Mouse (Mus musculus): ENCODE measurements around the gene Hlx.

Hlx gene

DNA sequence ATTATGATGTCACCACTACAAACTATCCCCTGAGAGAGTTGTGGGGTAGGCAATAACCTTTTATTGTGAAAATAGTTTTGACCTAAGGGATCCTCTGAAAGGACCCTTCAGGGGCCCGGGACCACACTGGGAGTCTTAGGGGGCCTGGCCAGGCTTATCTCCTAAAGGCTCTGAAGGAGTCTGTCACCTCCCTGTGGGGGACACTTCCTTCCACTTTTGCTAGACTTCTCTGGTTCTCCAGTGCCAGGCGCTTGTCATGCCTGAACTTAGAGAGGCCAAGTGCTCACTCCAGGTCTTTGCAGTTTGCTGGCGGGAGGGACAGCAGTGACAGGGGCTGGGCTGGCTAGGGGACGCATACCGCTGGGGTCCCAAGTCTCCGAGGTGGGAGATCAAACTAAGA lies 16.3 kb downstream of the Hlx start:
- no peak for DNase-seq (ENCODE audit: low spot score in 2 of 2)

DNA sequence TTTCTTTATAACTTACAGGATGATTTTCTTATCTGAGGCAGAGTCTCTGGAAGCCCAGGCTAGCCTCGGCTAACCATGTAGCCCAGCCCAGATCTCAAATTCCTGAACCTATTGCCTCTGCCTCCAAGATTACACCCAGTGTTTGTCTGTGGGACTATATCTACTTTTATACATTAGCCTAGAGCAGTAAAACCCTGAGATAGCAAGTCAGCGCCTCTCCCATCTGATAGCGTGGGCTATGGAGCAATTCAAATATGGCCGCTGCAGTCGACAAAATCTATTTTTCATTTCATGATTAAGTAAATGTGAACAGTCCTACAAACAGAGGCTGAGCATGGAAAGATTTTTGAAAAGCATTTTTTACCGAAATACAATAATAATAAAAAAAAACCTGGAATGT lies 16.7 kb downstream of the Hlx start:
- no peak for DNase-seq (ENCODE audit: low spot score in 2 of 2)

DNA sequence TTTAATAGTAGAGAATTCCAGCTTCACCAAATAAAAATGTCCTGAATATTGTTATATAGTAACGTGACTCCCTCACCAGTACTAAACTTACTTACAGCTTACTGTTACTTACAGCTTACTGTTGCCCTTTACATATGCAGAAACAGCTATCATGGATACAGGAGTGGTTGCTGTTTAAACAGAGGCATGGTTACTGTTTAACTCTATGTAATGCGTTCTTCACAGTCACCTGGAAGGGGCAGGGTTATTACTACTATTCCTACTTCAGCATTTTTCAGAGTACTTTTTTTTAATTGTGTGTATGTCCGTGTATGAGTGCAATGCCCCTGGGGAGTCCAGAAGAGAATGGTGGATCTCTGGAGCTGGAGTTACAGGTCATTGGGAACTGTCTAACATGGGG lies 17.9 kb downstream of the Hlx start:
- no peak for DNase-seq (ENCODE audit: low spot score in 2 of 2)

DNA sequence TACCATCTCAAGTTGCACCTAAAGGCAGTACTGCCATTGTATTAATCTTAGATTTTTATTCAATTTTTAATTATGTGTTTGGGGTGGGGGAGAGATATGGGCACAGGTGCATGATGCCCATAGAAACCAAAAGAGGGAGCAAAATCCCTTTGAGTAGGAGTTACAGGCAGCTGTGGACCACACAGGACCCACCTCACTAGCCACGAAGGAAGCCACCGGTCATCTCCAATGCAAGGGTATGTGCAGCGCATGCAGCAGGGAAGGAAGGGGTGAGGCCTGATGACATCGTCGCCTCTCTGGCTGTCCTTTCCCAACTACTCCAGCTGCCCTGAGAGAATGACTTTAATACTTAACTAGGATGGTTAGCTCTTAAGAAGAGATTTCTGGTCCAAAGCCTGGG lies 18.7 kb downstream of the Hlx start:
- DNase-seq (ENCODE audit: low spot score in 2 of 2) = no peak

DNA sequence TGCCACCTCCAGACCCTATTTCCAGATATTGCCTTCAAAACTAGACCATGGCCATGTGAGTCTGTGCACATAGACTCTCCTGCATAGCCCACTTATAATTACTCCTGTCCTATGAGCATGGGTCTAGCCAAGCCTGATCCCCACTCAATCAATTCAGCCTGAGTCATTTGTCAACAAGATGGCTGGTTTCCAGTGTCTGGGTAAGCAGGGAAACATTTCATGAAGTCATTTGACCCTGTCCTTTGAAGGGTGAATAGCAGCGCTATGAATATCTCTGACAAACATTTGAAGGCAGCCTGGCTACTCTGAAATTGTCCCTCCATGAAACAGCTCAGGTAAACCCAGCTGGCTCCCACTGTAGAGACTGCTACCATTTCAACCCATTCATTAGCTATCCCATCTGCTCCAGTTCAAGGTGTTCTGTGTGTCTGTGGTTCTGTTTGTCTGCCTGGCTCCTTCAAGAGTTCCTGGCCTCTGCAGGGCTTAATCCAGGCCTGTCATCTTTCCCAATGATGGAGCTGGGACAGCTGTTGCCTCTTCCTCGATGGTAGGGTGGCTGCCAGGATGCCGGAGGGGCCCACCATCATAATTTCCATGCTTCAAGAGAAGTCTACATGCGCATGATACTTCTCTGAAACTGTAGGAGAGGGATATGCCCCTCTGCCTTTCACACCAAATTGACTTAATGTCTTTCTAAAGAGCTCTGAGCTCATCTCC lies 24.7 kb downstream of the Hlx start:
- no peak for DNase-seq (ENCODE audit: low spot score in 2 of 2)

DNA sequence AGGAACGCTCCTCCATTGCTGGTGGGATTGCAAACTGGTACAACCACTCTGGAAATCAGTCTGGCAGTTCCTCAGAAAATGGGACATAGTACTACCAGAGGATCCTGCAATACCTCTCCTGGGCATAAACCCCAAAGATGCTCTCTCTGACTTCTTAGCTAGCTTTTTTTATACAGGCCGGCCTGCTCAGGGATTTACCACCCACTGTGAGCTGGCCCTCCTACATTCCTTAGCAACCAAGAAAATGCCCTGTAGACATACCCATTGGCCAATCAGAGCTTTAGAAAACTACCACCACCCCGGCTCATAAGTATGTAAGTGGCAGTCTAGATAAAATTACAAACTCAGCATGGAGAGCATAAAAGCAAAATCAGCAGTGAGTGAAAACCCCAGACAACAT lies 27.5 kb downstream of the Hlx start:
- no peak for DNase-seq (ENCODE audit: low spot score in 2 of 2)

DNA sequence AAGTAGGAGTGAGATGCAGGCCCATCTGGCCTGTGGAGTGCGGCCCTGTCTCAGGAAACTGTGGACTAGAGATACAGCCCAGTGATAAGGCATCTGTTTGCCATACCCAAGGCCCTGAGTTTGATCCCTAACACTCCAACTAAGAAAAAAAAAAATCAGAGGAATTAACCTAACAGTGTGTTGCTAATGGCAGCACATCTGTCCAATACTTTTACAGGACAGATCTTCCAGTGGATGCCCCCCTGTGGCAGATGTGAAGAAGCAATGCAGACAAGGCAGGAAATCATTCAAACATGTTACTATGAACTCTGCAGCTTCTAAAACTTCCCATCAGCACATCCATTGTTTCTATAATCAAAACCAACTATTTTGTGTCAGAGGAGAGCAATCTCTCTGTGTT lies 33.1 kb downstream of the Hlx start:
- DNase-seq (ENCODE audit: low spot score in 2 of 2) = no peak

DNA sequence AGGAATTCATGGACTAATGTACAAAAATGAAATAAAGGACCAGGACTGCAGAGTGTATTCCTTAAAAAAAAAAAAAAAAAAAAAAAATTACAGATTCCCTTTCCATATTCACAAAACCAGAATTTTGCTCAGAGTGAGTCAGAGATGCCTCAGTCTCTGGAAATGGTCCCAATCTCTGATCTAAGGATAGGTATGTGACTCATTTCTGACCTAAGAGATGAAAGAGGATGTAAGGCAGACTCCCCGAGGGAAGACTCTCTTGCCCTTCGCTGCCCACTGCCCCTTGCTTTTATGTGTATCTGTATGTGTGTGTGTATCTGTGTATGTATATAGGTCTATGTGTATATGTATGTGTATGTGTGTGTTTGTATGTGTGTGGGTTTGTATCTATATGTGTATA lies 37.0 kb downstream of the Hlx start:
- no peak for DNase-seq (ENCODE audit: low spot score in 2 of 2)

DNA sequence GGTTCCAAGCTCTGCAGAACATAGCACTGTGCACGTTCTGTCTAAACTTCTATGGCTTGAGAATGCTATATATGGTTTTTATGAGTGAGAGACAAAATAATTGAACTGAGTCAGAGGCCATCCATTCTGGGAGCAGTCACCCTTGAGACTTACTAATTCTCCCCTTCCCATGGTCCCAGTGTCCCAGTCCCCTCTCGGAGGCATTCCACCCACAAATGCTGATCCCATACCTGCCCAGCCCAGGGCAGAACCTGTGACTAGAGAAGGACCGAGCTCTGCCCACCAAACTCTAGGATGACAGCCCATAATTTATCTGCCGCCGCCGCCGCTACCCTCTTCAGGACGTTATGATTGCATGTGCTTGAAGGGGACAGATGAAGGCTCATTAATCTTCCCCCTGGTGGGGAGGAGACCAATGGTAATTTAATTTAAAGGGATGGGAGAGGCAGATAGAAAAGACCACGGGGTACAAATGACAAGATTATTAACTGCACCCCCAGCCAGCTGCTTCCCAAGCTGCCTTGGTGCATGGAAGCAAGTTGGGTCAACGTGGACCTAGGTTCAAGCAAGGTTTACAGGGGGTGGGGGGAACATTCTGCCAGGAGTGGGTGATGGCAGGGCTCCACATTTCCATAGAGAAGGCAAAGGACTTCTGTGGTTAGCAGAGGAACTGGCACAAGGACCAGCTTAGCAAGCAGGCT lies 40.1 kb downstream of the Hlx start:
- no peak for DNase-seq (ENCODE audit: low spot score in 2 of 2)

DNA sequence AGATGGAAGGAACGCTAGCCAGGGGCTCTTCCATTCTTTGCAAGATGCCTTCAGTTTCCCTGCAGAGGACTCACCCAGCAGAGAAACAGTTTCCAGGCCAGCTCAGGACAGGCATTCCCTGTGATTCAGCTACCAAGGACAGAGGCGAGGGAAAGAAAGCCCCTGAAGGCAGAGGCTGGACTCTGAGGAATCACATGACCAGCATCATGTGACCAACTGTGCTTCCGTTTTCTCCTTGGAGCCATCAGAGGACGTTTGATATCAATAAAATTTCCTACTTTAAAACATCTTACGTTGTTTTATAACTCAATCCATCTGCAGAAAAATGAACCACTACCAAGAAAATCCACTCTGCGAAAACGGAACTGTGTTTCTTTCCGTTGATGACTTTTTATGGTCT lies 41.2 kb downstream of the Hlx start:
- DNase-seq (ENCODE audit: low spot score in 2 of 2) = no peak

DNA sequence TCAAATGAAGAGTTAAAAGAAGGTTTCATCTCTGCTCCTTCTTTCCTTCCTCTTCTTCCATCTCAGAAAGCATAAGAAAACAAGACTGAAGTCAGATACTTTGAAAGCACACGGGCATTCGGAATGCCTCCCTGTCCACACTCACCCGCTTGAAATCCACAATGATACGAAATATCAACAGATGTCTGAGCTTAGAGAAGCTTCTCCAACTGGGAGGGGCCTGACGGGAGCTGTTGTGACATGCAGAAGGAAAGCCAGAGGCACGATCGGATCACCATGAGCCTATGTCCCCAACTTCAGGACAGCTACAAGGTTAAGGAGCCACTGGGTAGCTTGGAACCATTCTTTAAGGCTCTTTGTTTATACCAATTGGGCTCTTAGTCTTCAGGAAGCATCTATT lies 44.4 kb downstream of the Hlx start:
- no peak for DNase-seq (ENCODE audit: low spot score in 2 of 2)

DNA sequence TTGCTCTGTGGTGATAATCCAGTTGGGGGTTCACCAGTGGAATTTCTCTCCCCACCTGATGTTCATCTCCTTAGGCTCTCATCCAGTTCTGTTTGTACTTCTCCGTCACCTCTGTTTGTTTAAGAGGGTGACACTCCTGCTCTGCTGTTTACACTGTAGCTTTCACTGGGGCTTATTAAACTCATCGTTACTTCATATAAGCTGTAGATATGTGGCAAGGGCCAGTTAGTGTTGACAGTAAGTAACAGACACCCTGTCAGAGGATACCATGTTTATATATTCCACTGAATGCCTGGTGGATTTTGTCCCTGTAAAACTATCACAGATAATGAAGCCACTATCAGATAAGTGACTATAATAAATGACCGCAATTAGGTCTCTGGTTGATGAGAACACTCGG lies 44.9 kb downstream of the Hlx start:
- DNase-seq (ENCODE audit: low spot score in 2 of 2) = no peak

DNA sequence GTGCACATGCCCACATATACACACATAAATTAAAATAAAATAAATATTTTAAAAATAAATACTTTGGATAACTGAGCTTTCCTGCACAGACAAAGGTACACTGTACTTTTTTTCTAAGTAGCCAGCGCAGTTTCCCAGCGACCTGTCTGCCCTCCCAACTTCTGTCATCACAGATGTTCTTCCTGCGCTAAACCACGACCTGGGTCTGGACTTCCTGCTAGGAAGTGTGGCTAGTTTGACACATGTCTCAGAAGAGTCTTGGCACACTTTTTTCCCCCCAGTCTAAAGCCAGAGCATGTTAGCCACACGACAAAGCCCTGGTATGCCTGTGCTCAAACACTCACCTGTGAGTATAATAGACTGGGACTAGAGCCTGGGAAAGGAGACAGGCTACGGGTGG lies 48.9 kb downstream of the Hlx start:
- no peak for DNase-seq (ENCODE audit: low spot score in 2 of 2)

DNA sequence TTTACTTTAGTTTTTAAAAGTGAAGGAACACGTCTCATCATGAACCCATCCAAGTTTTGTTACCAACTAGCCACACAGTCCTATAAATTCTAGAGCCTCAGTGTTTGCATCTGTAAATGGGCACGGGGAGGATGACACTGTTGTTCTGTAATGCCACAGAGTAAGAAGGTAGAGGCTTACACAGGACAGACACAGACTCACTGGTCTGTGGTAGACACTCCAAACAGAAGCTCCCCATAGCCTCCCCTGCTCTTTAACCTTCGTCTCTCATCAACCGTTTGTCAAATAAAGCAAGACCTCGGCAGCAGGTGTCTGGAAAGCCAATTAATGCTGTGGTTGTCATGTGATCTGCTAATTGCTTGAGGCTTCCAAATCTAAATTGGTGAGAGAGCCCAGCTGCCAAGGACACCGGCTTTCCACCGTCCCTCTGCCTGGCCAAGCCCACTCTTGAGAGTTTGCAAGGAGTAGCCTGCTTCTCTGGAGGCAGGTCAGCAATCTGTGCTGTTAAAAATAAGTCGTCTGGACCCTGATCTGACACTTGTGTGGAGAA lies 52.9 kb downstream of the Hlx start:
- no peak for DNase-seq (ENCODE audit: low spot score in 2 of 2)

DNA sequence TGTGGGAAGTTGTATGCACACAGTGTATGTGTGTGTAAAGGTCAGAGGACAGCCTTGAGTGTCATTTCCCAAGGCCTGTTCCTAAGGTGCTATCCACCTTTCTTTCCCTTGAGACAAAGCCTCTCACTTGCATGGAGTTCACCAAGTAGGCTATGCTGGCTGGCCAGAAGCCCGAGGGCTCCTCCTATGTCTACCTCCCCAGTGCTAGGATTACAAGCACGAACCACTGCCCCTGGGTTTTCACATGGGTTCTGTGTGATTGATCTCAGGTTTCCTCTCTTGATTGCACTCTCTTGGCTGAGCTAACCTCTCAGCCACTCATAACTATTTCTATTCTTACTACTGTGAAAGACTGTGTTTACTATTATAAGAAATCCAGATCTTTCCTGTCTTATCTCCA lies 54.8 kb downstream of the Hlx start:
- DNase-seq (ENCODE audit: low spot score in 2 of 2) = no peak
